Mouse (Mus musculus) G1E (cell line): ENCODE measurements around the gene Tmprss12.

ENCODE experiments used
- CTCF ChIP-seq: IDR thresholded peaks from 2 replicates; pipeline ENCODE4 v1.5.1; 2012; ENCODE audit warnings: low read depth, low read length, inconsistent platforms, mixed read lengths
- GATA1 ChIP-seq: IDR thresholded peaks from 2 replicates; pipeline ENCODE4 v1.6.1; 2012; ENCODE audit warnings: borderline replicate concordance, low read length, inconsistent platforms, mixed read lengths

GRCm38 (mm10) chr15:100277586-100277985 lies 3.1 kb upstream of the Tmprss12 start:
- TF ChIP-seq GATA1 (no peak), CTCF (no peak)
